Mouse (Mus musculus) liver, embryonic 11.5 days (tissue): Measurements from ENCODE around the gene AU015836. TPM values are rescaled to one million over a fixed set of nuclear protein-coding genes. Genes with fewer than 3 reads are reported as not detected.

ENCODE experiments used
- ATAC-seq: fragments of 200-750 bp; cut with Nextera tagmentation; replicated peaks from 2 replicates; pipeline ENCODE4 v1.8.0; 2017; ENCODE audit warnings: moderate number of reproducible peaks, mild to moderate bottlenecking, moderate TSS enrichment, moderate library complexity; ENCODE audit not compliant: low FRiP score
- DNase-seq: peaks from one replicate; pipeline ENCODE4 v3.0.0-alpha.2; 2017; ENCODE audit warnings: low spot score
- H3K27ac ChIP-seq: fragments of 300-500 bp; sonication (generic); 2 replicates; pipeline ENCODE4 v1.5.1; 2014; ENCODE audit warnings: mild to moderate bottlenecking, low read depth, low read length, control low read depth
- H3K27me3 ChIP-seq: fragments of 300-500 bp; sonication (generic); replicated peaks from 2 replicates; pipeline ENCODE4 v1.6.1; 2014; ENCODE audit warnings: low read length, mixed read lengths; ENCODE audit not compliant: control insufficient read depth, insufficient read depth
- H3K36me3 ChIP-seq: fragments of 300-500 bp; sonication (generic); 2 replicates; pipeline ENCODE4 v1.6.1; 2014; ENCODE audit warnings: mild to moderate bottlenecking, low read length, moderate library complexity, mixed read lengths; ENCODE audit not compliant: control insufficient read depth, insufficient read depth
- H3K4me1 ChIP-seq: fragments of 300-500 bp; sonication (generic); replicated peaks from 2 replicates; pipeline ENCODE4 v1.6.1; 2014; ENCODE audit warnings: low read length, mixed read lengths; ENCODE audit not compliant: control insufficient read depth, insufficient read depth
- H3K4me2 ChIP-seq: fragments of 300-500 bp; sonication (generic); 2 replicates; pipeline ENCODE4 v1.6.1; 2014; ENCODE audit warnings: mild to moderate bottlenecking, control low read depth, moderate library complexity
- H3K4me3 ChIP-seq: fragments of 300-500 bp; sonication (generic); 2 replicates; pipeline ENCODE4 v1.5.1; 2014; ENCODE audit warnings: low read depth, low read length, control low read depth
- H3K9ac ChIP-seq: fragments of 300-500 bp; sonication (generic); 2 replicates; pipeline ENCODE4 v1.6.1; 2014; ENCODE audit warnings: low read depth, low read length, control low read depth
- H3K9me3 ChIP-seq: fragments of 300-500 bp; sonication (generic); 2 replicates; pipeline ENCODE4 v1.6.1; 2016; ENCODE audit warnings: low read length, inconsistent platforms, mixed read lengths; ENCODE audit not compliant: control insufficient read depth
- WGBS: fragments of 180-500 bp; shearing (Covaris S2); extraction: QIAGEN DNeasy Blood & Tissue Kit; methylation state at CpG from one replicate; pipeline ENCODE4 v1.1.7; 2014; 5-methylcytosine and 5-hydroxymethylcytosine counted together
- polyA plus RNA-seq: library from polyadenylated mRNA; unstranded; fragments of >200 nt; fragmentation: Nextera tagmentation; extraction: Ambion mirVana; gene quantifications from 2 replicates; pipeline ENCODE4 v1.2.1, GENCODE M21; 2014

The AU015836 gene
- polyA plus RNA-seq, result 0.27 and 0.55 TPM in 2 replicates

GRCm38 (mm10) chrX:93968444-93968843 lies at the start of gene AU015836:
AU015836 (plus strand) TSS chrX:93968659.
- WGBS, result 61% methylated on average over 14 of the region's 14 CpGs
- Histone ChIP-seq H3K27me3 (peaks cover 10% of the 10 kb centered on the region; the same call in 1 of the 2 replicates), H3K9me3 (no peaks in the 10 kb centered on the region), H3K9ac (no peak within 1 kb of the TSS), H3K4me1 (no peaks in the 10 kb centered on the region), H3K36me3 (no peaks in the 10 kb centered on the region), H3K27ac (no peak within 1 kb of the TSS), H3K4me3 (no peak within 1 kb of the TSS), H3K4me2 (no peak within 1 kb of the TSS)
- DNase-seq (no peak), ATAC-seq (no peak)

- WGBS, result 65% methylated on average over 3 of the region's 3 CpGs
- Histone ChIP-seq H3K27ac (no peak overlapping the region), H3K4me1 (no peaks in the 10 kb centered on the region), H3K4me2 (no peak overlapping the region), H3K36me3 (no peaks in the 10 kb centered on the region), H3K9ac (no peak overlapping the region), H3K9me3 (no peaks in the 10 kb centered on the region), H3K27me3 (no peaks in the 10 kb centered on the region), H3K4me3 (no peak overlapping the region)
- ATAC-seq (no peak), DNase-seq (no peak)
Observed at GRCm38 (mm10) chrX:93919017-93919416, 49.4 kb upstream of the AU015836 start.

- peak overlapping the region; percentile 34; the same call in 1 of the 2 replicates for H3K4me2 ChIP-seq
- peaks cover 6% of the 10 kb centered on the region for H3K4me1 ChIP-seq
- no peaks in the 10 kb centered on the region for H3K36me3 ChIP-seq
- 51% methylated on average over 3 of the region's 3 CpGs for WGBS
- no peaks in the 10 kb centered on the region for H3K27me3 ChIP-seq
- no peak overlapping the region for H3K9ac ChIP-seq
- peak overlapping the region; percentile 58; the same call in 1 of the 2 replicates for H3K27ac ChIP-seq
- H3K9me3 ChIP-seq, result no peaks in the 10 kb centered on the region
- H3K4me3 ChIP-seq, result no peak overlapping the region
- ATAC-seq, result peak; percentile 39; the same call in 1 of the 2 replicates
- no peak for DNase-seq
Observed at GRCm38 (mm10) chrX:93928379-93928778, 40.1 kb upstream of the AU015836 start.

- DNase-seq (no peak), ATAC-seq (peak; percentile 91)
- no peaks in the 10 kb centered on the region for H3K36me3 ChIP-seq
- no peaks in the 10 kb centered on the region for H3K9me3 ChIP-seq
- peak overlapping the region; percentile 34; the same call in 1 of the 2 replicates for H3K4me2 ChIP-seq
- H3K27me3 ChIP-seq, result no peaks in the 10 kb centered on the region
- no peak overlapping the region for H3K9ac ChIP-seq
- 52% methylated on average over 1 of the region's 1 CpGs for WGBS
- H3K4me3 ChIP-seq, result no peak overlapping the region
- H3K27ac ChIP-seq, result 0 out of 2 replicates have a peak overlapping the region, but pooled peaks have one; percentile 58
- peaks cover 6% of the 10 kb centered on the region for H3K4me1 ChIP-seq
Observed at GRCm38 (mm10) chrX:93928794-93929193, 39.7 kb upstream of the AU015836 start.

GRCm38 (mm10) chrX:93931694-93932093 lies 36.8 kb upstream of the AU015836 start:
- WGBS, result 92% methylated on average over 3 of the region's 3 CpGs
- Histone ChIP-seq H3K9me3 (no peaks in the 10 kb centered on the region), H3K27me3 (no peaks in the 10 kb centered on the region), H3K36me3 (no peaks in the 10 kb centered on the region), H3K9ac (no peak overlapping the region), H3K4me2 (no peak overlapping the region), H3K4me1 (peaks cover 6% of the 10 kb centered on the region), H3K4me3 (no peak overlapping the region), H3K27ac (no peak overlapping the region)
- ATAC-seq, result no peak
- no peak for DNase-seq

- Histone ChIP-seq H3K4me1 (no peaks in the 10 kb centered on the region), H3K36me3 (no peaks in the 10 kb centered on the region), H3K4me3 (no peak overlapping the region), H3K27ac (no peak overlapping the region), H3K27me3 (no peaks in the 10 kb centered on the region; the same call in 1 of the 2 replicates), H3K4me2 (no peak overlapping the region), H3K9ac (no peak overlapping the region), H3K9me3 (no peaks in the 10 kb centered on the region)
- WGBS, result 33% methylated on average over 1 of the region's 1 CpGs
- no peak for DNase-seq
- no peak for ATAC-seq
Observed at GRCm38 (mm10) chrX:93956727-93957126, 11.7 kb upstream of the AU015836 start.

- H3K4me1 ChIP-seq, result no peaks in the 10 kb centered on the region
- no peak overlapping the region for H3K4me3 ChIP-seq
- no peak overlapping the region for H3K9ac ChIP-seq
- no peak for ATAC-seq
- DNase-seq, result no peak
- no peak overlapping the region for H3K4me2 ChIP-seq
- H3K9me3 ChIP-seq, result no peaks in the 10 kb centered on the region
- no peak overlapping the region for H3K27ac ChIP-seq
- 51% methylated on average over 3 of the region's 3 CpGs for WGBS
- no peaks in the 10 kb centered on the region for H3K36me3 ChIP-seq
- H3K27me3 ChIP-seq, result no peaks in the 10 kb centered on the region; the same call in 1 of the 2 replicates
Observed at GRCm38 (mm10) chrX:93958502-93958901, 10.0 kb upstream of the AU015836 start.

- no peak for DNase-seq
- Histone ChIP-seq H3K36me3 (no peaks in the 10 kb centered on the region), H3K9ac (no peak overlapping the region), H3K4me1 (no peaks in the 10 kb centered on the region), H3K4me3 (no peak overlapping the region), H3K27me3 (peaks cover 11% of the 10 kb centered on the region), H3K4me2 (no peak overlapping the region), H3K27ac (no peak overlapping the region), H3K9me3 (no peaks in the 10 kb centered on the region)
- WGBS, result 84% methylated on average over 26 of the region's 26 CpGs
- ATAC-seq, result no peak
Observed at GRCm38 (mm10) chrX:93980341-93980740, 11.9 kb downstream of the AU015836 start.

- ATAC-seq (0 out of 2 replicates have a peak, but pooled peaks have one; percentile 36), DNase-seq (no peak)
Observed at GRCm38 (mm10) chrX:93982193-93982592, 13.7 kb downstream of the AU015836 start.

More at GRCm38 (mm10) chrX:93982193-93982592, 13.7 kb downstream of the AU015836 start:
- Histone ChIP-seq H3K4me3 (no peak overlapping the region), H3K4me2 (no peak overlapping the region), H3K9me3 (no peaks in the 10 kb centered on the region), H3K9ac (no peak overlapping the region), H3K27me3 (peaks cover 11% of the 10 kb centered on the region), H3K4me1 (no peaks in the 10 kb centered on the region), H3K36me3 (no peaks in the 10 kb centered on the region), H3K27ac (no peak overlapping the region)
- 72% methylated on average over 3 of the region's 3 CpGs for WGBS
